Mouse (Mus musculus) heart, postnatal 0 days (tissue): ENCODE results near the gene Gnl1. TPM values are rescaled to one million over a fixed set of nuclear protein-coding genes. Genes with fewer than 3 reads are reported as not detected.
"Not testable (repeated sequence)": the region's sequence is repeated elsewhere in the genome, so short reads cannot be mapped to it uniquely, and the experiment has no call there.

Experiments
- ATAC-seq: fragments of 200-750 bp; cut with Nextera tagmentation; 2 replicates; pipeline ENCODE4 v1.8.0; 2017; ENCODE audit warnings: low read depth, moderate number of reproducible peaks, moderate library complexity; ENCODE audit not compliant: insufficient read depth
- DNase-seq: peaks from one replicate; pipeline ENCODE4 v3.0.0-alpha.2; 2016; ENCODE audit warnings: low spot score
- H3K27ac ChIP-seq: fragments of 300-500 bp; sonication (generic); 2 replicates; pipeline ENCODE4 v1.5.1; 2014; ENCODE audit warnings: low read depth, mild to moderate bottlenecking
- H3K27me3 ChIP-seq: fragments of 300-500 bp; sonication (generic); 2 replicates; pipeline ENCODE4 v1.6.1; 2014; ENCODE audit warnings: low read length, mixed read lengths; ENCODE audit not compliant: control insufficient read depth, insufficient read depth
- H3K36me3 ChIP-seq: fragments of 300-500 bp; sonication (generic); replicated peaks from 2 replicates; pipeline ENCODE4 v1.6.1; 2014; ENCODE audit warnings: low read length, mixed read lengths; ENCODE audit not compliant: control insufficient read depth, insufficient read depth
- H3K4me1 ChIP-seq: fragments of 300-500 bp; sonication (generic); 2 replicates; pipeline ENCODE4 v1.6.1; 2014; ENCODE audit warnings: antibody characterized with exemption; ENCODE audit not compliant: control insufficient read depth, insufficient read depth
- H3K4me2 ChIP-seq: fragments of 300-500 bp; sonication (generic); 2 replicates; pipeline ENCODE4 v1.6.1; 2014; ENCODE audit warnings: low read depth, mild to moderate bottlenecking, low read length, moderate library complexity
- H3K4me3 ChIP-seq: fragments of 300-500 bp; sonication (generic); 2 replicates; pipeline ENCODE4 v1.5.1; 2014; ENCODE audit warnings: low read depth, low read length
- H3K9ac ChIP-seq: fragments of 300-500 bp; sonication (generic); replicated peaks from 2 replicates; pipeline ENCODE4 v1.6.1; 2014; ENCODE audit warnings: low read depth, low read length, mixed read lengths
- H3K9me3 ChIP-seq: fragments of 300-500 bp; sonication (generic); replicated peaks from 2 replicates; pipeline ENCODE4 v1.6.1; 2016; ENCODE audit warnings: low read length; ENCODE audit not compliant: control insufficient read depth
- CTCF ChIP-seq: IDR thresholded peaks from 2 replicates; pipeline ENCODE4 v1.5.1; 2016; ENCODE audit warnings: antibody characterized with exemption, control low read depth, low read depth
- WGBS: fragments of 180-500 bp; shearing (Covaris S2); extraction: QIAGEN DNeasy Blood & Tissue Kit; methylation state at CpG from one replicate; pipeline ENCODE4 v1.1.7; 2014; 5-methylcytosine and 5-hydroxymethylcytosine counted together
- microRNA counts: library from miRNA; unstranded; fragments of <30 nt; microRNA quantifications from one replicate; lab custom pipeline; 2015
- microRNA-seq: library from miRNA; unstranded; fragments of <30 nt; microRNA quantifications from one replicate; pipeline ENCODE4, GENCODE M21; 2016
- polyA plus RNA-seq: library from polyadenylated mRNA; unstranded; fragments of >200 nt; fragmentation: Nextera tagmentation; extraction: Ambion mirVana; gene quantifications from 2 replicates; pipeline ENCODE4 v1.2.1, GENCODE M21; 2015
- total RNA-seq: library from RNA; depleted of rRNA; stranded (reverse); fragments of >200 nt; gene quantifications from 2 replicates; pipeline ENCODE4 v1.2.3, GENCODE M21; 2014; ENCODE audit warnings: low replicate concordance; rRNA removed

Gene Gnl1
- total and polyA plus RNA-seq, 2 experiments from 2014 or later, result 27.2 to 30.0 TPM

GRCm38 (mm10) chr17:36035010-36035638 lies 55.5 kb downstream of the Gnl1 start:
- H3K4me1 ChIP-seq, H3K27me3 ChIP-seq, H3K9ac ChIP-seq, H3K4me3 ChIP-seq, H3K36me3 ChIP-seq, H3K27ac ChIP-seq, H3K9me3 ChIP-seq, H3K4me2 ChIP-seq: not testable (repeated sequence)
- DNase-seq (peak; percentile 36), ATAC-seq (peak; percentile 49; the same call in 1 of the 2 replicates)
- WGBS, result 31% methylated on average over 3 of the region's 3 CpGs
- peak; percentile 55 for TF ChIP-seq CTCF

- not testable (repeated sequence) for H3K4me3 ChIP-seq, H3K36me3 ChIP-seq, H3K4me2 ChIP-seq, H3K27me3 ChIP-seq, H3K4me1 ChIP-seq, ATAC-seq, DNase-seq, H3K9me3 ChIP-seq, H3K27ac ChIP-seq, H3K9ac ChIP-seq
- WGBS, result 81% methylated on average over 13 of the region's 13 CpGs
Measured at GRCm38 (mm10) chr17:36036126-36036525, 56.5 kb downstream of the Gnl1 start.

MicroRNA genes within 50 kb of the gene (microRNA counts, 519-probe panel; counts per million panel counts)
- microRNA mmu-miR-877 (lab: Ali Mortazavi, UCI), result not detected

Small RNAs within 50 kb of the gene (microRNA-seq; reads per million reads assigned to microRNA genes)
- 93.4 reads per million, percentile 54 among the genes with 10 or more reads in this experiment for gene Mir877

Other genes starting within 250 kb of the Gnl1 start
- gene Ier3, start 158.2 kb upstream of the Gnl1 start, total RNA-seq, result 41.7 and 50.5 TPM in 2 replicates
- 70.7 and 79.4 TPM in 2 replicates for gene Ier3, start 158.2 kb upstream of the Gnl1 start, polyA plus RNA-seq
- 161 and 163 TPM in 2 replicates for gene Flot1, start 156.6 kb upstream of the Gnl1 start, total RNA-seq
- gene Flot1, start 156.6 kb upstream of the Gnl1 start, polyA plus RNA-seq, result 122 and 132 TPM in 2 replicates
- 1,043 and 1,325 TPM in 2 replicates for gene Tubb5, start 141.5 kb upstream of the Gnl1 start, total RNA-seq
- gene Tubb5, start 141.5 kb upstream of the Gnl1 start, polyA plus RNA-seq, result 259 and 267 TPM in 2 replicates
- gene Mdc1, start 138.3 kb upstream of the Gnl1 start, total RNA-seq, result 5.4 and 25.0 TPM in 2 replicates
- 2.3 and 3.0 TPM in 2 replicates for gene Mdc1, start 138.3 kb upstream of the Gnl1 start, polyA plus RNA-seq
- 16.1 and 36.2 TPM in 2 replicates for gene Nrm, start 118.5 kb upstream of the Gnl1 start, total RNA-seq
- 18.0 and 21.6 TPM in 2 replicates for gene Nrm, start 118.5 kb upstream of the Gnl1 start, polyA plus RNA-seq
- gene Ppp1r18, start 114.3 kb upstream of the Gnl1 start, total RNA-seq, result 30.0 and 35.0 TPM in 2 replicates
- 10.0 and 11.6 TPM in 2 replicates for gene Ppp1r18, start 114.3 kb upstream of the Gnl1 start, polyA plus RNA-seq
- gene Dhx16, start 100.0 kb upstream of the Gnl1 start, total RNA-seq, result 18.2 and 24.1 TPM in 2 replicates
- 14.9 and 15.0 TPM in 2 replicates for gene Dhx16, start 100.0 kb upstream of the Gnl1 start, polyA plus RNA-seq
- gene 2310061I04Rik, start 82.4 kb upstream of the Gnl1 start, total RNA-seq, result 32.5 and 36.6 TPM in 2 replicates
- 51.9 and 53.1 TPM in 2 replicates for gene 2310061I04Rik, start 82.4 kb upstream of the Gnl1 start, polyA plus RNA-seq
- 28.6 and 31.0 TPM in 2 replicates for gene Atat1, start 69.8 kb upstream of the Gnl1 start, total RNA-seq
- 19.1 and 19.8 TPM in 2 replicates for gene Atat1, start 69.8 kb upstream of the Gnl1 start, polyA plus RNA-seq
- gene Mrps18b, start 63.5 kb upstream of the Gnl1 start, total RNA-seq, result 38.0 and 73.7 TPM in 2 replicates
- 68.6 and 77.0 TPM in 2 replicates for gene Mrps18b, start 63.5 kb upstream of the Gnl1 start, polyA plus RNA-seq
- gene Ppp1r10, start 63.4 kb upstream of the Gnl1 start, total RNA-seq, result 11.2 and 20.7 TPM in 2 replicates
- 14.8 and 20.2 TPM in 2 replicates for gene Ppp1r10, start 63.4 kb upstream of the Gnl1 start, polyA plus RNA-seq
- 44.0 and 47.0 TPM in 2 replicates for gene Abcf1, start 10.1 kb upstream of the Gnl1 start, total RNA-seq
- gene Abcf1, start 10.1 kb upstream of the Gnl1 start, polyA plus RNA-seq, result 68.5 and 74.5 TPM in 2 replicates
- gene Prr3, start 385 bp downstream of the Gnl1 start, total RNA-seq, result 0.61 and 20.4 TPM in 2 replicates
- gene Prr3, start 385 bp downstream of the Gnl1 start, polyA plus RNA-seq, result 6.7 and 8.6 TPM in 2 replicates
- 6.2 TPM in 1 of 2 replicates, not detected in the other for gene H2-T24, start 40.7 kb downstream of the Gnl1 start, total RNA-seq
- gene H2-T24, start 40.7 kb downstream of the Gnl1 start, polyA plus RNA-seq, result 1.8 TPM in 2 replicates
- gene H2-T23, start 53.0 kb downstream of the Gnl1 start, total RNA-seq, result 19.2 and 34.8 TPM in 2 replicates
- 10.3 and 10.8 TPM in 2 replicates for gene H2-T23, start 53.0 kb downstream of the Gnl1 start, polyA plus RNA-seq
- gene H2-T22, start 62.9 kb downstream of the Gnl1 start, total RNA-seq, result 17.4 and 19.6 TPM in 2 replicates
- gene H2-T22, start 62.9 kb downstream of the Gnl1 start, polyA plus RNA-seq, result 8.2 and 8.4 TPM in 2 replicates
- gene Gm6034, start 63.1 kb downstream of the Gnl1 start, total RNA-seq, result not detected in 2 replicates
- not detected in 2 replicates for gene Gm6034, start 63.1 kb downstream of the Gnl1 start, polyA plus RNA-seq
- gene Gm11127, start 78.5 kb downstream of the Gnl1 start, total RNA-seq, result not detected in 2 replicates
- gene Gm11127, start 78.5 kb downstream of the Gnl1 start, polyA plus RNA-seq, result not detected in 2 replicates
- gene Gm19684, start 141.8 kb downstream of the Gnl1 start, total RNA-seq, result 0.35 TPM in 1 of 2 replicates, not detected in the other
- gene Gm19684, start 141.8 kb downstream of the Gnl1 start, polyA plus RNA-seq, result not detected in 2 replicates
- gene Gm7030, start 149.6 kb downstream of the Gnl1 start, total RNA-seq, result not detected in 2 replicates
- gene Gm7030, start 149.6 kb downstream of the Gnl1 start, polyA plus RNA-seq, result not detected in 2 replicates
- gene Gm8909, start 188.7 kb downstream of the Gnl1 start, total RNA-seq, result not detected in 2 replicates
- gene Gm8909, start 188.7 kb downstream of the Gnl1 start, polyA plus RNA-seq, result not detected in 2 replicates
- not detected in 2 replicates for gene H2-T3, start 210.4 kb downstream of the Gnl1 start, total RNA-seq
- gene H2-T3, start 210.4 kb downstream of the Gnl1 start, polyA plus RNA-seq, result not detected in 2 replicates